Mouse (Mus musculus) thymus, postnatal 10 days (tissue): ENCODE measurements around the gene Rmi1.
"Not testable (repeated sequence)": the region's sequence is repeated elsewhere in the genome, so short reads cannot be mapped to it uniquely, and the experiment has no call there.

Experiments used
- DNase-seq, 2 experiments: peaks; one replicate each; pipeline ENCODE4 v3.0.0; 2021; ENCODE audit warnings: low spot score in 2 of 2

The Rmi1 gene

DNA sequence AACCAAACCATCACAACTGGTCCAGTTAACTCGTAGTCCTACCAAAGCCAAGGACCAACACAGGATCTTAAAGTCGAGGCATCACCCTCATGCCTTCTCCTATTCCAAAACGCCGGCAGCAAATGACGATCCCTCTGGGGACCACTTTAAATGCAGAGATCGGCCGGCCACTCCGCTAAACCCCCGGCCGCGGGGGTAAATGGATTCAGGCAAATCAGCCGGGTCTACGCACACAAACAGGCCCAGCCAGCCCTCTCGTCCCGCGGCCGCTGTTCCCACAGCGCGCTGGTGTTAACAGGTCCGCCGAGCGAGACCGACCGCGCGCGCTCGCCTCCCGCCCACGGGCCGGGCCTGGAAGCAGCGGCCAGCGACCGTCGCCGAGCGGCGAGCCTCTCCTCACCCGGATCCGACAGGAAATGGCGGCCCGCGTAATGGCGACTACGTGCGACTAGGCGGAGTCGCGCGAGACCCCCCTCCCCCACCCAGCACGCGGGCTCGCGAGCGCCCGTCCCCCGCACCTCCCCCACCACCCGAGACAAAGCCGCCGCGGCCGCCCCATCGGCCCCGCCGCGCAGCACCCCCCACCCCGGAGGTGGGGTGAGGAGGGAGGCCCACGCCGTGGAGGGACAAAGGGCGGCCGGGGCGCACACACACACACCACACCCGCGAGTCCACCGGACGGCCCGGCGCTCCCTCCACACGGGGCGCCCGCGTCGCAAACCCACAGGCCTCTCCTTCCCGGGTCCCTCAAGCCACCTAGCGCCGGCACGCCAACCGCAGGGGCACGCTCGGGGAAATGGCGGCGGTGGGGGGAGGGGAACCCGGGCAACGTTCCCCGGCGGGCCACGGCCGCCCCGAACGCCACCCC lies 679 bp upstream of the Rmi1 start:
- peak; percentile 72 to 80 for DNase-seq

DNA sequence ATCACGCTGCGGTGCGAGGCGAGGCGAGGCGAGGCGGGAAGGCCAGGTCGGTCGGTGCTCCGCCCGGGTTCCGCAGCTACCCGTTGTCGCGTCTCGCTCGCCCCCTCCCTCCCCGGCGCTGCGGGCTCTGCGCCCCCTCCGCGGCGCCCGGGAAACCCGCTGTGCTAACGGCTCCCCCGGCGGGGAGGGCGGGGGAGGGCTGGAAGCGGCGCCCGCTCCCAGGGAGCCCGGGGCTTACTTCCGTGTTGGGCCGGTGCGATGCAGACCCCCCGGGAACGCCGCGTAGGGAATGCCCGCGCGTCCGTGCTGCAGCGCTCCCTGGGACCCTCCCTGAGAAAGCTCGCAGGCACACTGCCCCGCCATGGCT lies 679 bp downstream of the Rmi1 start:
- DNase-seq = peak in 1 of 2 experiments; percentile 84

DNA sequence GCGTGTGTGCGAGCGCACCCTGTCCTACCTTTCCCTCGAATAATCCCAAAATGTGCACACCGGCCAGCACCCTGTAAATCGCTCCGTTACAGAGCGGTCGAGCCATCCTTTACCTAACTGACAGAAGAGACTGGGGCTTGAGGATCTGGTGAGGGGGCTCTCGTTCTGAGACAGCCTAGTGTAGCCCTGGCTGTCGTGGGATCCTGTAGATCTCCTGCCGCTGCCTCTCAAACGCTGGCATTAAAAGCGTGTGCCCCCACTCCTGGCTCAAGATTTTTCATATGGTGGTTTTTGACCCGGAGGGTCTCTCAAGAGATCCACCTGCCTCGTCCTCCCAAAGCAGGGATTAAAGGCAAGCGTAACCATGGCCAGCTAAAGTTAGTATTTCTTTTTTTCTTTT lies 1.2 kb downstream of the Rmi1 start, which contains the start of gene Hnrnpk:
Gene Hnrnpk (minus strand): TSS at position 101 of the 400 bp plus-strand sequence.
- not testable (repeated sequence) for DNase-seq

DNA sequence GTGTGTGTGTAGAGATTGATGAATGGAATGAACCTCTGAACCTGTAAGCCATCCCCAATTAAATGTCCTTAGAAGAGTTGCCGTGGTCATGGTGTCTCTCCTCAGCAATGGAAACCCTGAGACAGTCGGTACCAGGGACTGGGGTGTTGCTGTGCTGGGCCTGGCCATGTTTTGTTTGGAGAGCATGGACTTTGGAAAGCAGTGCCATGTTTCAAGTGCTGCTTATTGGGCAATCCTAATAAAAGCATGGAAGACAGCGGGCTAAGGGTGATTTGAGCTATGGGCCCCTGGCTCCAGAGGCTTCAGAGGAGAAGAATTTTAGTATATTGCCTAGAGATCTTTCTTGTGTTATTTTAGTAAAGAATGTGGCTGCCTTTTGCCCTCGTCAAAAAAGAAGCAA lies 9.0 kb downstream of the Rmi1 start:
- DNase-seq = no peak

DNA sequence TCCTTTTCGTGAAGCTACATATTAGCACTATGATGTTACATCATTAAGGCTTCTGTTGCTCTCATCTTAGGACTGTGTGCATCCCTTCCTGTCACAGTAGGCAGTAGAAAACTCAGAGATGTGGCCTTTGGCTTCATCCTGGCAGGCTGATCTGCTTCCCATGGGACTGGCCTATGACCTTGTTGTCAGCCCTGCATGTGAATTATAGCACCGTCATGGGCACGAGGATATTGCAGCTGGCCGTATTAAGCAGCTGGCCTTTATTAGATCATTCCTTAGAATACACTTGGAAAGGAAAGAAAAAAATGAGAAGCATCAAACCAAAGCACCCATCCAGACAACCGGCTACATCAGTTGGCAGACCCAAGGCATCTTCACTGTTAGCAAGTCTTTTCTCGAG lies 13.3 kb downstream of the Rmi1 start:
- no peak for DNase-seq

DNA sequence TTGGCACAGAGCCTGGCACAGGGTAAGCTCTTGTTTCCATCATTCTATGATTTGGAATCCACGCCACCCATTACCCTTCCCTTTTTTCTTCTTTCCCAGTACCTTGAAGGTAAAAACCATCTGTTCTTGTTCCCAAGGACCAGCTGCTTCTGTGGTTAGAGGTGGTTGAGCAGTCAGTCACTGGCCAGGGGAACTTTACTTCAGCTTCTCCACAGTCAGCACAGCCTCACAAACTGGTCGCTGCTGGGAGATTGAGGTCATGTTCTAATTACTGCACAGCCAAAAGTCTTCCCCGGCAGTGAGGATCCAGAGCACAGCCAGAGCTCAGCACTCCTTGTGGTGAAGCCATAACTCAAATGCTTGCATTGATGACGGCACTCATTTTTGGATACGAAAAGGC lies 13.8 kb downstream of the Rmi1 start:
- DNase-seq = no peak

DNA sequence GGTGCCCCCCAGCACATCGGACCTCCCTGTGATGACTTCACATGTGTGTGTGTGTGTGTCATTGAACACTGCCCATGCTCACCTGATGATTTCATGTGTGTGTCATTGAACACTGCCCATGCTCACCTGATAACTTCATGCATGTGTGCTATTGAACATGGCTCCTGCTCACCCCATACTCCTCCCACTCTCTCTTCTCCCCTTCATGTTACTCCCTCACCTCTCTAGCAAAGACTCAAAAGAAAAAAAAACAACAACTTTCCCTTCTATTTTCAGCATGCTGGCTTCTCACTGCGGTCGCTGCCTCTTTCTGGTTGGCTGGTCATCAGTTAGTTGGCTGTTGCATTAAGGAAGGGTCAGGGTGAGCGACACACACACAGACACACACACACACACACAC lies 16.6 kb downstream of the Rmi1 start:
- no peak for DNase-seq

DNA sequence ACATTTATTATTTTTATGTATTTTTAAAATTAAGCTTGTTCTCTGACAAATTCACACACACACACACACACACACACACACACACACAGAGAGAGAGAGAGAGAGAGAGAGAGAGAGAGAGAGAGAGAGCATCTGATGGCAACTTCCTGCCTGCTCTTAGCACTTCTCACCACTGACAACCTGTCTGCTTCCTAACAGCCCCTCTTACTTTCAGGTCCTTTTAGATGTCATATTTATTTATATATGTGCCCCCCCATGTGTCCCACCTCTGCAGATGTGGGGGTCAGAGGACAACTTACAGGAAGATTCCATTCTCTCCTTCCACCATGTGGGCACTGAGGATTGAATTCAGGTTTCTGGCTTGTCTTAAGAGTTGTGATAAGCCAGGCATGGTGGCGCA lies 17.2 kb downstream of the Rmi1 start:
- no peak for DNase-seq

DNA sequence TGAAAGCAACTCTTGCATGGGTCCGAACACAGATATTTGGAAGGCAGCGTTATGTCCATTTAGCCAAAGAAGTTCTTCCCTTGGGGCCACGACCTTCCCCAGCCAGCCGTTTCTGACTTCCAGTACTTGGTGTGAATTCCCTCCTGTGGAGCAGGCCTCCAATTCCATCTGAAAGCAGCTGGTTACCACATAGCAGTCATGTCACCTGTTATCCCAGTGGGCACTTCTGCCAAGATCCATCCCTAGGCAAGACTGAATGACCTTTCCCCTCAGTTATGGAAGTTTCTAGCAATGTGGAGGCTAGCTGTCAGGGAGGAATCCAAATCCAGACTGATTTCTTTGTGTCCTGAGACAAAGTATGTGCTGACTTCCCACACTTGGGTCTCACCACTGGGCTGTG lies 19.0 kb downstream of the Rmi1 start:
- DNase-seq = no peak

DNA sequence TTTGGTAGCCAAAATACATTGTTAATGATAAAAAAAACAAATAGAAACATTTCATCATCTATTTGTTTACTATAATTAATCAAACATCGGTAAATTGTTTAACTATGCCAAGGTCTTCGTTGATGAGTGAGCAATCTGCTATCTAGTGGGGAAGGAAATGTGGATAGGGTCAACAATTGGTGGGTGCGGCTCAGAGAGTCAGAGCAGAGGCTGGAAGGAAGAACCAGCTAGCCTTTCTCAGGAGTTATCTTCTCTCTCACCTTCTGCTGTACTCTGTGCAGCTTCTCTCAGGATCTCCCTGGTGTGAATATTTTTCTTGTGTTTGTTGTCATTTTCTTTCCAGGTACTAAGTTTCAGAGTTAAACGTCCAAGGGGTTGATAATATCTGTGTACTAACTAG lies 20.2 kb downstream of the Rmi1 start:
- no peak for DNase-seq

DNA sequence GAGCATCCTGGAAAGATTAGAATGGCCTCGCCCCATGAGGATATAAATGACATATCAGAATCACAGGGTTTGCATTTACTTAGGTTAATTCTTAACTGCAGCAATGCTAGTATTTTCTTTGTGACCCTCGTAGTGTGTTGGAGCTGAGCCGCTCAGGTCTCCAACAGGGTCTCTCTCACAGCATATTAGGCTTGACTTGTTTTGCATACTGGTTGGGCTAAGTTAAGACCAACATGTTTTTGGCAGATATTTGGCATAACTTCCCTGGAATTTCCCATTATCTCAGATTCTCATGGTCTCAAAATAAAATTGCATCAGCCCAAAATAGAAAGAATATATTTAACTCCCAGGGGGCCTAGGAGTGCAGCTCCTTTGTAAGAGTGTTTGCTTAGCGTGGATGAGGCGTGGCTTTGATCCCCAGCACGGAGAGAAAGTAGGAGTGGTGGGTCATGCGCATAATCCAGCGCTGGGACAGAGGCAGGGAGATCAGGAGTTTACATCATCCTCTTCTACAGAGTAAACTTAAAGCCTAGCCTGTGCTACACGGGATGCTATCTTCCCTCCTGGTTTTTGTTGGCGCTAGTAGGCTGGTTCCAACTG lies 21.1 kb downstream of the Rmi1 start:
- no peak for DNase-seq

DNA sequence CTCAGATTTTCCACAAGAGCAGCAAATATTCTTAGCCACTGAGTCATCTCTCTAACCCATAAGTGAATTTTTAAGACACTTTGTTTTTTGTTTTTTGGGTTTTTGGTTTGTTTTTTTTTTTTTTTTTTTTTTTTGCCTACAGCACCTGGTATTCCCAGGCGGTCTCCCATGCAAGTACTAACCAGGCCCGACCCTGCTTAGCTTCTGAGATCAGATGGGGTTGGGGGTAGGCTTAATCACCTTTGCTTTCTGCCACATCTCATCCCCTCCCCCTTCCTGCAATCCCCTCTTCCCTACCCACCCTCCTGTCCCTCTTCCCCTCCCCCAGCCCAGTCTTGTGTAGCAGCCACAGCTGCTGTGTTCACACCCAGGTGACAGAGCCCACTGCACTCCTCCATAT lies 37.7 kb downstream of the Rmi1 start:
- no peak for DNase-seq

DNA sequence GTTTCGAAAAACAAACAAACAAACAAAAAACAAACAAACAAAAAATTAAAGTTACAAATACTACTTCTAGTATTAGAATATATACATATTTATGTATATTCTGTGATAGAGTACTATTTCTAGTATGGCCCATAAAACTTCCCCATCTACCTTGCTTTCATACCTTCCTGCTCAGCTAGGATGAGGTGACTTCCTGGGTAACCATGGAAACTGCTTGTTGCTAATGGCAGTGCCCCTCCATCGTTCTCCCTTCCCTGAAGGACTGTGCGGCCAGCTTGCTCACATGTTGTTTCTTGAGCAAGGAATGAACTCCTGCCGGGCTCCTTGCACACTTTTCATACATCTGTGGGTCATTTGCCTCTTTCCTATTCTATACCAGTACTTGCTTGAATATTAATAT lies 41.3 kb downstream of the Rmi1 start:
- DNase-seq = no peak

DNA sequence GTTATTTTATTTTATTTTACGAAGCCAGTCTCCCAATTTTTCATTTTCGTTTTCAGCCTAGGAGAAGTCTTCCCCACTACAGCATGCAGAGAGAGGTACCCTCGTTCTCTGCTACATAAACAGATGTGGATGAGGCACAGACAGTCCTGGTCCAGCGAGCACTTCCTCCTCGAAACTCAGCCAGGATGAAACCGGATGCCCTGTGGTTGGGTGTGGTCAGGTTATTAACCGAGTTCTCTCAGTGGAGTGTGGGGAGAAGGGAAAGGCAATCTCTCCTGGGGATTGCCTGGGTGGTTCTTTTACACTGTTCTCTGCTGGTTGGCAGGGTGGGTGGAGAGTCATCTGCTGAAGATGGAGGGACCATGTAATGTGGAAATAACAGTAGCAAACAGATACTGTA lies 41.7 kb downstream of the Rmi1 start:
- DNase-seq = no peak

DNA sequence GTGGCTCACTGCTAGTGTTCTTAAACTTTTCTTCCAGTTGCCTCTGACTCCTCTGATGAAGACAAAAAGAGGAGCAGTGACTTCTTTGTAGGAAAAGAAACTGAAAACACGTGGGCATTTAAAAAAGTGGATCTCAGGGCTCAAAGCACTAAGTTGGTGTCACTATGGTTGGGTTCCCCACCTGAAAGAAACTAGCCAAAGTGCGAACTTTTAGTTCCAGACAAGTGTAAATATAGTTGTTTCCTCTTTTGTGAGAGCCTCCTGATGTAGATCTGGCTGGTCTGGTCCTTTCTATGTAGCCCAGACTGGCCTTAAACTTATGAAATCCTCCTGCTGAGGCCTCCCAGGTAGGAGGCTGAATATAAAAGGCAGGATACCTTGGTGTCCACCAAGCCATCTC lies 44.5 kb downstream of the Rmi1 start:
- no peak for DNase-seq

DNA sequence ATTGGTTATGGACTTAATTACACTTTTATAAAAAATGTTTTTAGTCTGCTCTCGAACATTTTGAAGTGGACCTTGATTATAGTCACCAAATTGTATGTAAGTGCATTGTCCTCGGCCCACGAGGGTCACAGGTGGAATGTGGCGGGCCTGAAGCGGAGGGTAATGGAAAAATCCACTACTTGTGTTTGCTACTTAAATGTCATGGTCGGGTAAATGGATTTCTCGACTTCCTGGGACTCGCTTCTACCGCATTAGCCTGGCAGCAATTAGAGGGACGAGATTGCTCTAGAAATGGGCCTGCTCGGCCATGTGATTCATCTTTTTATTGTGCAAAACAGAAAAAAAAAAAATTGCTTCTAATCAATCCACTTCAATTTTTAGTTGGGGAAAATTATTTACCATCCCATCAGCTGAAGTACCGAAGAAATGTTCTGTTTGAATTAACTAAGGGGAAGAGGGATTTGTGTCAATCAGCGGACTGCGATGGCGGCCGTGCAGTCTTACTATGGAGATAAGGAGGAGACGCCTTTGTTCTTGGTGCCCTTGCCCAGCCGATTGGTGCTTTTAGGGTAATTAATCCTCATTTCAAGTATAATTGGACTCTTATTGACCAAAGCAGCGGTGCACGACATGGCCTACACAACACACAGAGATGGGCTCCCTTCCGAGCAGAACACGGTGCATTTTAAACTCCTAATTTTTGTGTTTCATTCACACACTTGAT lies 48.6 kb downstream of the Rmi1 start:
- DNase-seq = no peak

DNA sequence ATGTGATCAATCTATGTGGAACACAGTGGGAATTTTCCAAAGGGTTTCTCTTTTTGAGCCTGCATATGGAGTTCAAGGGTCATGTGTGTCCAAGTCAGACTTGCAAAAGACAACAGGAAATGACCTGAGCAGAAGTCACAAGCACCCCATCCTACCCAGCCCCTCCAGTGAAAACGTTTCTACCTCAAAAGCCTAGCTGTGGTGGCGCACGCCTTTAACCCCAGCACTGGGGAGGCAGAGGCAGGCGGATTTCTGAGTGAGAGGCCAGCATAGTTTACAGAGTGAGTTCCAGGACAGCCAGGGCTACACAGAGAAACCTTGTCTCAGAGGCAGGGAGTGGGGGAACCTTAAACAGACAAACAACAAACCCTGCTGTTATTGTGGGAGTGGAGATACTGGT lies 50.2 kb downstream of the Rmi1 start:
- no peak for DNase-seq

DNA sequence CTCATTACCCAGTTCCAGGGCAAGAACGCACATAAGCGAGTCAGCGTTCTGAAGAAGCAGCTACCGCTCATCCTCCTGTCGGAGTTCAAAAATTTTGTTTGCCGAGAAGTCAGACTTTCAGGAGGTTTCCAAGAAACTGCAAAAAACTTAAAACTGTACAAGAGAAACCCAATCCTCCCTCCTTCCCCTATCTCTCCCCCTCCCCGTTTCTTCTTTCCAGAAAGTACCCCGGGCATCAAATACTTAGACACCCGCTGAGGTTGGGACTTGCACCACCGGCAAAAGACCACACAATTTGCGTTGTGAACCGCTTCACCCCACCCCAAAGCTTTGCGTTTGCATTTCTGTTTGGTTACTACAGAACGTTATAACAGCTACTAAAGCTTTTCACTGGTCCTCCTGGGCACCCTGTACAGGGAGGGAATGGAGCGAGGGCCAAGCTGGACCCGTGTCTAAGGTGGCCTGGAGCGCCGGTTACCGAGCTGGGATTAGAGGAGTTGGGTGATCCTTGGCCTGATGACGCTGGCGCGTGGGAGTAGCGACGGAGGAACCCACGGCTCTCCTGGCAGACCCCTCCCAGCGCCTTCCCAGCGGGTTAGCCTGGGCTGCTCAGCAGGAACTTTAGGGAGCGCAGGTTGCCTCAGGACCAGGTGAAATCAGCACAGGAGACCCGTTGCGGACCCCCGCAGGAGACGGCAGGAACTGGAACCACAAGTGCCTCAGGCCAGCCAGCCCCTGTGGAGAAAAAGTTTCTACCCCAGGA lies 50.8 kb downstream of the Rmi1 start:
- peak in 1 of 2 experiments; percentile 8 for DNase-seq

DNA sequence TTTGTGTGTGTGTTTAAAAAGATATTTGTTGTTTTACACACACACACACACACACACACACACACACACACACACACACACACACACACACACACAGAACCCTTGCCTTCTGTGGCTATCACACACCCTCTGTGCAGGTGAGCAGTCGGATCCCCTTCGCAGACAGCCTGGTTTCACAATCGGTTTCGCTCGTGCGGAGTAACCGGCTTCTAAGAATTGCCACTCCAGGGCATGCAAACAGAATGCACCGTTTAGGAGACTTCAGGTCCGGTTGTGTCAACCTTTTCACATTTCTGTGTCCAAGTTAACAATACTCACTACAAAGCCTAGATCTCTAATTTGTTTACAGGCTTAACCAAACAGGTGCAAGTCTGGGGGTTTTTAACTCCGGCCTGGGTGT lies 51.5 kb downstream of the Rmi1 start:
- DNase-seq = no peak

DNA sequence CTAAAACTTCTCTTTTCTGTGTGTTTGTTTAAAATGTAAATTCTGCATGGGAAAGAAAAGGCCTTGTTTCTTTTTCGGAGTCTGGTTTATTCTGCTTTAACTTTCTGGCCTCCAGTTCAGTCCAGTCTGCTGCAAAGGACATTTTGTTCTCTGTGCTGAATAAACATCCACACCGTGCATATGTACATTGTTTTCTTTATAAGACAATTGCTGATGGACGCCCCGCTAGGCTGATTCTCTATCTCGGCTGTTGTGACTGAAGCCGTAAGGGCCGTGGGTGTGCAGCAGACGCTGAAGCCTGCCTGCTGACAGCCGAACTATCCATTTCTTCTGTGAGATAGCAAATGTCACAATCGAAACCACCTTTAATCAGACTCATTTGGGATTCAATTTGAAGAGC lies 54.5 kb downstream of the Rmi1 start:
- no peak for DNase-seq

DNA sequence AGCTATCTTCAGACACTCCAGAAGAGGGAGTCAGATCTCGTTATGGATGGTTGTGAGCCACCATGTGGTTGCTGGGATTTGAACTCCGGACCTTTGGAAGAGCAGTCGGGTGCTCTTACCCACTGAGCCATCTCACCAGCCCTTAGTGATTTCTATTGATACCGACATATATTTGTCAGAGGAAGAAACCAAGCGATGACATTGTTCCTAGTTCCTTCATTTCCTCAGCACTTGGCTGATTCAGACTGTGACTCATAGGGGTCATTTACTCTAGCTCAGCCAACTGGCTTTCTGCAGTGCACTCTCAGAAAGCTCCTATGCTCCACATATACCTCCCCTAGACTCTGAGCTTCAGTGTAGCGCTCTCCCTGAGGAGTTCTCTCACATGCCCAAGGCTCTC lies 56.8 kb downstream of the Rmi1 start:
- not testable (repeated sequence) for DNase-seq
